Mouse (Mus musculus): Measurements from ENCODE around the gene Gm3138.
"Not testable (repeated sequence)": the region's sequence is repeated elsewhere in the genome, so short reads cannot be mapped to it uniquely, and the experiment has no call there.

Gm3138 gene

DNA sequence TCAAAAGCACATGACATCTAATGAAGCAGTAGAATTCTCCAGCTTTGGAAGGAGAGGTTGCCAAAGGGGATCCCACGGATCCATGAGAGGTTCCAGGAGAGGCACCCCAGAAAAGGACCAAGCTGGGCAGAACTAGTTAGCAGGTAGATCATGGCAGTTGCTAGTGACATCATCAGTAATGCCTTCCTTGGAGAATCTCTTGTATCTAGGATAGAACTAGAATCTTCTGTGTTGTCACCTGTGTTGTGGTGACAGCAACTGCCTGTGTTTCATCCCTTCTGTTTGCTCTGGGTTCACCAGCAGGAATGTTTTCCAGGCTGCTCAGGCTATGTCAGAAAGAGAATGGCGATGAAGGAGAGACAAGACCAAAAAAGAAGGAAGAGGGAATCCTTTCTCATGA lies at the start of gene Gm3138:
Gene Gm3138 (plus strand): TSS at position 301 of the 400 bp plus-strand sequence.
- DNase-seq (ENCODE audit: low read depth), result not testable (repeated sequence)

DNA sequence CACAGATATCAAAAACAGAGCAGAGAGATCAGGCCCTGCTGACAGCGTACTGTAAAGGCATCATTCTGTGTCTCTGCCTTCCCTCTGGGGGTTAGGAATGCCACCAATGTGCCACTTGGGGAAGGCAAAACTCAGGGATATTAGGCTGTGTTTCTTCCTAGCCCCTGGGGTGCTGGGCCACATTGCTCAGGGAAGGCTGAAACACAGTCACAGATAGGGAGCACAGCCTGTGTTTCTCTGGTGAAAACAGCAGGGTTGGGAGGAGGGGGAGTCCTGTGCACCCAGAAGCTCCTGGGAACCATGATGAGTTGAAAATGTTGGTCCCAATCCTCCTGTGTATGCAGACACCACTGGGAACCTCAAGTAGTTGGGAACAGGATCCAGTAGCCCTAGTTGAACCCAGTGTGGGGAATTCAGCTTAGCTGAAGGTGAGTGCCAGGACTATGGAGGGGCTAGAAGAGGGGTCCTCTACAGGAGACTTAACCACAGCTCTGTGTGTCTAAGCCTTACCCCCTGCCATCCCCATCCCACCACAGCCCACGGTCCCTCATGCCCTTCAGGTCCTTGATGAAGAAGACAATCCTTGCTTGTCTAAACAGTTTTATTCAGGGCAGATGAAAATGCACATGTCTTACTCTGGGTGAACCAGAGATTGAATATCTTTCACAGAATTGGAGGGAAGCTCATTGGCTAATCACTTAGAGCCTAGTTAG lies 20.0 kb downstream of the Gm3138 start:
- not testable (repeated sequence) for DNase-seq (ENCODE audit: low read depth)

DNA sequence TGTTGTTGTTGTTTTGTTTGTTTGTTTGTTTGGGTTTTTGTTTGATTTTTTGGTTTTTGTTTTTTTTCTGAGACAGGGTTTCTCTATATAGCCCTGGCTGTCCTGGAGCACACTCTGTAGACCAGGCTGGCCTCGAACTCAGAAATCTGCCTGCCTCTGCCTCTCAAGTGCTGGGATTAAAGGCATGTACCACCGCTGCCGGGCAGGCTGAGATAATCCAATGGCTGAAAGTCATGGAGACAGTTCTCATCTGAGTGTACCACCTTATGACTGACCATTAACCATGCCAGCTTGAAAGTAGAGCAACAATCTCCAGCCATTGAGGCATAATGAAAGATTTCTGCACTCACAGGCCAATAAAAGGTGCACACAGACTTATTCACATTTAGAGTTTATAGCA lies 30.4 kb downstream of the Gm3138 start:
- DNase-seq (ENCODE audit: low read depth), result not testable (repeated sequence)

Data from 416B (cell line).